Mouse (Mus musculus): ENCODE measurements around the gene Henmt1.

Gene Henmt1

DNA sequence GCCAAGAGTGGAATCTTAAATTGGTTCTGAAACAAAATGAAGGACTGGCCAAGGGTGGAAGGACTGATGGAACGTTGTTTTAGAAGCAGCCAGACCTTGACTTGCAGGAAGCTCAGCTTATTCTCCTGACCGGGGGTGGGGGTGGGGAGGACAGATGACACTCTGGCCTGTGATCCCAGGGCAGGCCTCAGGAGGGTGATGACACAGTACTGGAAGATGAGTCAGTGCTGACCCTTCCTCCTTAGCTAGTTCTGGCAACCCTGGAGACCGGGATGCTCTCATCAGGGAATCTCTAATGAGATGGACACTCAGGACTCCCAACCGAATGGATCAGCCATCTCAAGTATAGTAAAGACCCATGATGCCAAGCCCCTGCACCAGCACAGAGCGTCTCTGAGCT, 66.1 kb downstream of the Henmt1 start:
- no peak for DNase-seq

- no peak for DNase-seq
Measured at GRCm38 (mm10) chr3:109008180-109008579, 68.5 kb downstream of the Henmt1 start.

Data from kidney, adult 8-10 months (tissue).